Mouse (Mus musculus): Measurements from ENCODE around the gene Gli3.

The Gli3 gene

GRCm38 (mm10) chr13:15462830-15463491, at the start of gene Gli3:
Gli3 (plus strand) TSS chr13:15463235.
- peak in 1 of 2 experiments; percentile 5 for DNase-seq

- DNase-seq: no peak
Observed at GRCm38 (mm10) chr13:15421182-15421750, 41.8 kb upstream of the Gli3 start.

- no peak for DNase-seq
Observed at GRCm38 (mm10) chr13:15442002-15442401, 21.0 kb upstream of the Gli3 start.

GRCm38 (mm10) chr13:15444312-15444711, 18.7 kb upstream of the Gli3 start:
- no peak for DNase-seq

- no peak for DNase-seq
Observed at GRCm38 (mm10) chr13:15445591-15445990, 17.4 kb upstream of the Gli3 start.

GRCm38 (mm10) chr13:15446004-15446403, 17.0 kb upstream of the Gli3 start:
- DNase-seq: no peak

GRCm38 (mm10) chr13:15446782-15447564, 16.1 kb upstream of the Gli3 start:
- DNase-seq: no peak

GRCm38 (mm10) chr13:15450941-15451340, 12.1 kb upstream of the Gli3 start:
- DNase-seq: no peak

GRCm38 (mm10) chr13:15457841-15458240, 5.2 kb upstream of the Gli3 start:
- DNase-seq: no peak

GRCm38 (mm10) chr13:15461926-15462325, 1.1 kb upstream of the Gli3 start:
- no peak for DNase-seq

- DNase-seq: no peak
Observed at GRCm38 (mm10) chr13:15463492-15464080, 551 bp downstream of the Gli3 start.

GRCm38 (mm10) chr13:15464081-15464526, 1.1 kb downstream of the Gli3 start:
- DNase-seq: no peak

GRCm38 (mm10) chr13:15464741-15465250, 1.8 kb downstream of the Gli3 start:
- no peak for DNase-seq

GRCm38 (mm10) chr13:15466496-15466895, 3.5 kb downstream of the Gli3 start:
- no peak for DNase-seq

- no peak for DNase-seq
Observed at GRCm38 (mm10) chr13:15467409-15467808, 4.4 kb downstream of the Gli3 start.

- no peak for DNase-seq
Observed at GRCm38 (mm10) chr13:15468421-15468820, 5.4 kb downstream of the Gli3 start.

GRCm38 (mm10) chr13:15470056-15470455, 7.0 kb downstream of the Gli3 start:
- DNase-seq: no peak

GRCm38 (mm10) chr13:15472712-15473111, 9.7 kb downstream of the Gli3 start:
- DNase-seq: no peak

GRCm38 (mm10) chr13:15474393-15474792, 11.4 kb downstream of the Gli3 start:
- DNase-seq: no peak

- DNase-seq: no peak
Observed at GRCm38 (mm10) chr13:15486033-15486891, 23.2 kb downstream of the Gli3 start.

GRCm38 (mm10) chr13:15487334-15487733, 24.3 kb downstream of the Gli3 start:
- DNase-seq: no peak

- no peak for DNase-seq
Observed at GRCm38 (mm10) chr13:15488065-15488464, 25.0 kb downstream of the Gli3 start.

Measured in spleen, adult 18-20 months (tissue).